Mouse (Mus musculus) cerebellum, postnatal 25 days (tissue): ENCODE measurements around the gene Vps18.

Experiments used
- DNase-seq, 2 experiments: peaks; one replicate each; pipeline ENCODE4 v3.0.0; 2021; ENCODE audit warnings: mixed read lengths in 2 of 2

Gene Vps18

GRCm38 (mm10) chr2:119288270-119288882, at the start of gene Vps18:
Vps18 (plus strand) TSS chr2:119288740.
- peak; percentile 99 for DNase-seq

- no peak for DNase-seq
These were observed 48.3 kb upstream of the Vps18 start for GRCm38 (mm10) chr2:119240075-119240818.

GRCm38 (mm10) chr2:119240819-119241186, 47.7 kb upstream of the Vps18 start:
- DNase-seq = no peak

GRCm38 (mm10) chr2:119242548-119242947, 46.0 kb upstream of the Vps18 start:
- DNase-seq = no peak

GRCm38 (mm10) chr2:119245246-119245645, 43.3 kb upstream of the Vps18 start:
- no peak for DNase-seq

GRCm38 (mm10) chr2:119247904-119248303, 40.6 kb upstream of the Vps18 start:
- no peak for DNase-seq

GRCm38 (mm10) chr2:119249592-119250061, 38.9 kb upstream of the Vps18 start:
- DNase-seq = no peak

GRCm38 (mm10) chr2:119250377-119250776, 38.2 kb upstream of the Vps18 start:
- DNase-seq = peak in 1 of 2 experiments; percentile 12

- DNase-seq = peak; percentile 91 to 95
These were observed 37.6 kb upstream of the Vps18 start for GRCm38 (mm10) chr2:119250826-119251478.

- no peak for DNase-seq
These were observed 33.6 kb upstream of the Vps18 start for GRCm38 (mm10) chr2:119254976-119255375.

GRCm38 (mm10) chr2:119260518-119260917, 28.0 kb upstream of the Vps18 start:
- DNase-seq = no peak

GRCm38 (mm10) chr2:119261326-119261725, 27.2 kb upstream of the Vps18 start:
- DNase-seq = no peak

GRCm38 (mm10) chr2:119262978-119263377, 25.6 kb upstream of the Vps18 start:
- DNase-seq = peak; percentile 28 to 57

GRCm38 (mm10) chr2:119263813-119264212, 24.7 kb upstream of the Vps18 start:
- no peak for DNase-seq

- no peak for DNase-seq
These were observed 18.3 kb upstream of the Vps18 start for GRCm38 (mm10) chr2:119270286-119270642.

- DNase-seq = peak; percentile 81 to 89
These were observed 17.8 kb upstream of the Vps18 start, which contains the start of gene Rhov for GRCm38 (mm10) chr2:119270643-119271331. Rhov (minus strand) TSS chr2:119271272.

- DNase-seq = no peak
These were observed 14.4 kb upstream of the Vps18 start for GRCm38 (mm10) chr2:119274126-119274525.

- no peak for DNase-seq
These were observed 11.6 kb upstream of the Vps18 start for GRCm38 (mm10) chr2:119276926-119277325.

- no peak for DNase-seq
These were observed 10.7 kb upstream of the Vps18 start for GRCm38 (mm10) chr2:119277810-119278209.

- DNase-seq = no peak
These were observed 6.5 kb upstream of the Vps18 start for GRCm38 (mm10) chr2:119281899-119282565.

- DNase-seq = no peak
These were observed 1.2 kb upstream of the Vps18 start for GRCm38 (mm10) chr2:119287372-119287771.

GRCm38 (mm10) chr2:119289014-119289416, 475 bp downstream of the Vps18 start:
- no peak for DNase-seq

GRCm38 (mm10) chr2:119292281-119292680, 3.7 kb downstream of the Vps18 start:
- no peak for DNase-seq
